Mouse (Mus musculus) bone marrow macrophage, adult 2 months (primary cell): Measurements from ENCODE around the gene Macrod2. TPM values are rescaled to one million over a fixed set of nuclear protein-coding genes. Genes with fewer than 3 reads are reported as not detected.

Experiments used
- H3K27ac ChIP-seq: 2 replicates; pipeline ENCODE4 v1.5.1; 2012; ENCODE audit warnings: low read depth, low read length; ENCODE audit not compliant: insufficient read depth
- H3K4me1 ChIP-seq: 2 replicates; pipeline ENCODE4 v1.6.1; 2012; ENCODE audit warnings: low read length; ENCODE audit not compliant: control insufficient read depth, insufficient read depth
- H3K4me3 ChIP-seq: 2 replicates; pipeline ENCODE4 v1.5.1; 2012; ENCODE audit warnings: mild to moderate bottlenecking, low read length, moderate library complexity; ENCODE audit not compliant: insufficient read depth
- CTCF ChIP-seq: IDR thresholded peaks from 2 replicates; pipeline ENCODE4 v1.5.1; 2012; ENCODE audit warnings: low read depth, mild to moderate bottlenecking, low read length, moderate library complexity
- POLR2A ChIP-seq: IDR thresholded peaks from 2 replicates; pipeline ENCODE4 v1.6.1; 2012; ENCODE audit warnings: mild to moderate bottlenecking, low read depth, low read length, borderline replicate concordance
- polyA plus RNA-seq: library from polyadenylated mRNA; stranded (reverse); fragments of >200 nt; gene quantifications from 2 replicates; pipeline ENCODE4 v1.2.4, GENCODE M21; 2012; ENCODE audit not compliant: missing spikeins, insufficient read depth, insufficient read length

Macrod2 gene
- polyA plus RNA-seq, 1 experiment, result 3.0 TPM

- no peaks in the 10 kb centered on the region for H3K4me1 ChIP-seq
- TF ChIP-seq POLR2A (no peak), CTCF (no peak)
- H3K27ac ChIP-seq, result no peak overlapping the region
- H3K4me3 ChIP-seq, result no peak overlapping the region
Observed at GRCm38 (mm10) chr2:141712265-141712664, 1317.2 kb downstream of the Macrod2 start.

DNA sequence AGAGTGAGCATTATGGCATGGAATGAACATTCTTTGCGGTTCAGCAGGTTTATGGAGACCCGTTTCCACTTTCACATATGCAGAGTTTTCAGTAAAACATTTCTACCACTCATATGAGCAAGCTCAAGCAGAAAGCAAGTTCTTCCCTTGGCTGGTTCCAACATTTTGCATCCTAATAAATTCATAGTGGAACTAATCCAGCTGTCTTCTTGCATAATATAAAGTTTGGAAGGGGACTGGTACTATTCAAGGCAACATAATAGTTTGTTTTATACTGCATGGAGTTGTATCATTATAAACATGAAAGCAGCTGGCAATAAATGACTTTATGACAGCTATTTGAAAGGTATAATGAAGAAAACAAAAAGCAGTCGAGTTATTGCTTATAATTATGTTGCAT is 1320.0 kb downstream of the Macrod2 start:
- H3K4me3 ChIP-seq, result no peak overlapping the region
- no peaks in the 10 kb centered on the region for H3K4me1 ChIP-seq
- TF ChIP-seq CTCF, result no peak
- no peak for TF ChIP-seq POLR2A
- no peak overlapping the region for H3K27ac ChIP-seq

GRCm38 (mm10) chr2:141722531-141722930 is 1327.4 kb downstream of the Macrod2 start:
- Histone ChIP-seq H3K4me3 (no peak overlapping the region), H3K27ac (no peak overlapping the region), H3K4me1 (no peaks in the 10 kb centered on the region)
- no peak for TF ChIP-seq POLR2A

DNA sequence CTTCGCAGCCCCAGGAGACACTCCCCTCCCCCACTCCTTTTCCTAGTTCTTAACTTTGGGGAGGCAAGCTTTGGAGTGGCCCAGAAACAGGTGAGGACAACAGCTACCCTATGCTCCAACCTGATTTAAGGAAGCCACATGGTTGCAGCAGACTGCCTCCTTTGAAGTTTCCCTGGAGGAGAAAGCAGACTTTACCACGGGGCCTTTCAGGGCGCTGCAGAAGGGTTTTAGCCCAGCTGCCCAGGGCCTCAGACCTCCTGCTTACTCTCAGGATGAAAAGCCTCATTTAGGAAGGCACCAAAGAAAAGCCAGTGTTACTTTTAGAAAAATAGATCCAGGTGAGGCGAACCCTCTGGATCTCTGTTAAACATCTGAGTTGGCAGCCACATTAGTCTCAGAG is 1333.9 kb downstream of the Macrod2 start:
- TF ChIP-seq CTCF (no peak), POLR2A (no peak)
- H3K4me1 ChIP-seq, result no peaks in the 10 kb centered on the region
- H3K27ac ChIP-seq, result no peak overlapping the region
- no peak overlapping the region for H3K4me3 ChIP-seq

DNA sequence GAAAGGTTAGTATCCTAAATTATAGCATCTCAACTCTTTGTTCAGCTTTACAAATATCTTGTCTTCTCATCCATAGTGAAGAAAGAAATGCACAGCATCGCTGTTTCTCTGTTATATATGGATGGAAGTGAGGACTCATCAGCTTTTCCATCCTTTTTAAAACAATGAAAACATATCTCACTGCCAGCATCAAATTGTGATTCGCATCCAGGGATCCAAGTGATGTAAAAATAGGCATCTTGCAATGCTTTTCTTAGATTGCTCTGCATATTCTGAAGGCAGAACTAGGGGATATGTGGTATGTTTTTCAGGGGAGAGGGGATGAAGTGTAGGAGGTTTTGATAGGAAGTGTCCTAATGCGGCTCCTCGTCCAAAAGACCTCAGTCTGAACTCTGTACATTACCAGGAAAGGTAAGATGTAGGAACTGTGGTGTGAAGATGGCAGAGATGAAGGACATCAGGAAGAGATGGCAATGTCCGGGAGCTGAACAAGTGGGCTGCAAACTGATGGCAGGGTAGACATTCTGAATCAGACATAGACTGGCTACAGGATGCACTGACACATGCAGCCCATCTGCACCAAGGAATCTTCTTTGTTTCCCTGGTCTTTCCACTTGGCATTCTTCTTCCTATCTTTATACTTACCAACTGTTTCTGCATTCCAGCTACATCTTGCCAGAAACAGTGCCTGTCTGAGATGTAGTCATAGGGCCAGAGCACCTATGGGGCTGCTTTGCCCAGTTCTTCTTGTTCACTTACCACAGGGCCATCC is 1341.8 kb downstream of the Macrod2 start:
- Histone ChIP-seq H3K4me1 (no peaks in the 10 kb centered on the region), H3K27ac (no peak overlapping the region), H3K4me3 (no peak overlapping the region)
- no peak for TF ChIP-seq POLR2A

DNA sequence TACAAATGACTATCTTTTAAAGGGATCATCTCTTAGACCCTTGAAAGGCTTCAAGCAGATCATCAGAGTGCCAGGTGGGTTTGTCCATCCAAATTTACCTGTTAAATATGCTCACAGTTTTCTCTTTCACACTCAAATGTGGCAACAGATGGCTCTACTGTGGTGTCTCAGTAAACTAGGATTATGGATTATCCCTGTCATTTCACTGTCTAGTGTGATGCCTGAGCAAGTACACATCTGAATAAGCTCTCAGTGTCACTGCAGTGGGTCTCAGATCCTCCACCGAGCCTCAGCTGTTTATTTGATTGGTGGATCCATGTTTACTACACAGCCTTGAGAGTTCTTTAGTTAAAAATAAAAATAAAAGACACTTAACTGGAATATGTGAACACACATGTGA is 1343.6 kb downstream of the Macrod2 start:
- no peak for TF ChIP-seq CTCF
- no peak overlapping the region for H3K27ac ChIP-seq
- H3K4me3 ChIP-seq, result no peak overlapping the region
- H3K4me1 ChIP-seq, result no peaks in the 10 kb centered on the region

- TF ChIP-seq CTCF (no peak), POLR2A (no peak)
- no peaks in the 10 kb centered on the region for H3K4me1 ChIP-seq
- H3K4me3 ChIP-seq, result no peak overlapping the region
- H3K27ac ChIP-seq, result no peak overlapping the region
Observed at GRCm38 (mm10) chr2:141740318-141740717, 1345.2 kb downstream of the Macrod2 start.

DNA sequence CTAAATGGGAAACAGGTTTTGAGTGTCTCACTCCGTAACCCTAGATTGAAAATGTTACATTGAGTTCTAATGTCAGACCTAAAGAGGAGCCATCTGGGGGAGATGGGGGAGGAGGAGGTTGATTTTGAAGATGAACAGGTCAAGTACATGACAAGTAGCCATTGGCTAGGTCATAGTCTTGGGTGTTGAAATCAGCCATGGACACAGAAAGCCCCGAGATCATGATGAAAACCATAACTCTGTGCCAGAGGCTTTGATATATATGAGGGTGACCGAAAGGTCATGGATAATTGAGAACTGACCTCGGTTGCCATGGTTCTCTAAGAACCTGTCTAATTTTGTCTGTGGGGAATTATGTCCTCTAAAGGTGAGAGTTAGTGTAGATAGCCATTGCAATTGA is 1405.1 kb downstream of the Macrod2 start:
- H3K4me1 ChIP-seq, result no peaks in the 10 kb centered on the region
- H3K27ac ChIP-seq, result no peak overlapping the region
- TF ChIP-seq CTCF, result no peak
- TF ChIP-seq POLR2A, result no peak
- H3K4me3 ChIP-seq, result no peak overlapping the region

DNA sequence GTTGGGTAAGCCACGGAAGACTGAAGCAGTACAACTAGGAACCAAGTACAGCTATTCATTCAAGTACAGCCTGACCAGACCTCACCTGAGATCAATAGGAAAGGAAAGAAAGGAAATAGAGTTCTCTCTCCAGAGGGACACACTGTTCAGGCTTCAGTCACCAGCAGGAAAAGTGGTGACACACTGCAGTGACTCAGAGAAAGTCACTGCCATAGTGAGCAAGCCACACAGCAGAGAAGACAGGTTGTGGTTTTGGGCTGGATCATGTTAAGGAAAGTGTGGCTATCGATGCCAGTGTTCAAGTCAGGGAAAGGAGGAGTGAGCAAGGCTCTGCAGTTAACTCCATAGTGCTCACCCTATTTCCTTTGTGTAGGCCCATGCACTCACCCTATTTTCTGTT is 1405.8 kb downstream of the Macrod2 start:
- H3K27ac ChIP-seq, result no peak overlapping the region
- TF ChIP-seq POLR2A (no peak), CTCF (no peak)
- H3K4me3 ChIP-seq, result no peak overlapping the region
- no peaks in the 10 kb centered on the region for H3K4me1 ChIP-seq

GRCm38 (mm10) chr2:141816266-141816665 is 1421.2 kb downstream of the Macrod2 start:
- H3K4me3 ChIP-seq, result no peak overlapping the region
- TF ChIP-seq POLR2A, result no peak
- no peak for TF ChIP-seq CTCF
- no peak overlapping the region for H3K27ac ChIP-seq
- no peaks in the 10 kb centered on the region for H3K4me1 ChIP-seq
